Mouse (Mus musculus): Measurements from ENCODE around the gene Rbm39.
"Not testable (repeated sequence)": the region's sequence is repeated elsewhere in the genome, so short reads cannot be mapped to it uniquely, and the experiment has no call there.

Gene Rbm39

DNA sequence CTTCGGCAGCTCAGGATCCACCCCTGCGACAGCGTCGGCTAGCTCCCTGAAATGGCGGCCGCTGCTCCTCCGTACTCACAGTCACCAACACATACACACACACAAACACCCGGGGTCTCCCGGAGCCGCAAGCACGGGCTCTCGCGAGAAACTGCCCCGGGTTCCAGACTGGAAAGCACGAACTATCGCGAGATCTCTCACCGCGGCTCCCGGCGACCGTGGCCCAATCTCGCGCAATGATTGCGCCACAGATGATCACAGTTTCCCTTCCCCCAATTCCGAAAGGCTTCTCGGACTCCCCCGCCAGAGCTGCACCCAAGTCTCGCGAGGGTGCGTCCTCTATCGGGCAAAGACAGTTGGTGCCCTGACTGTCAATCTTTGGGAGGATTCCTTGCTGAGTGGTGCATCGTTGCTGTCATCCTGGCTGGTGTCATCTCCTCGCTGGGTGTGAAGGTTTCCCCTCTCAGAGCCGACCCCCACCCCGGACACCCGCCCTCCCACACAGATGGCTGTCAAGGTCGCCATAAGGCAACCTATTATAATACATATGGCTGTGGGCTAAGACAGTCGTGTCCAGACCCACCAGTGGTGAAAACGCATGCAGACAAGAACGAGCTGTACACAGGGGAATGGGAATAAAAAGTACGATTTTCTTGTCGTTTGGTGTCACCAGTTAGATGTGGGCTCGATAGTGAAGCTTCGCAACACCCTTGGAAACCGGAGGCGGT, at the start of gene Rbm39:
Gene Rbm39, minus strand, starts transcription at position 145 of the 728 bp plus-strand sequence.
- DNase-seq (ENCODE audit: low read depth, low spot score): peak; percentile 100

- peak; percentile 20 for DNase-seq (ENCODE audit: low read depth, low spot score)
These were observed 49.1 kb upstream of the Rbm39 start for GRCm38 (mm10) chr2:156229171-156229570.

DNA sequence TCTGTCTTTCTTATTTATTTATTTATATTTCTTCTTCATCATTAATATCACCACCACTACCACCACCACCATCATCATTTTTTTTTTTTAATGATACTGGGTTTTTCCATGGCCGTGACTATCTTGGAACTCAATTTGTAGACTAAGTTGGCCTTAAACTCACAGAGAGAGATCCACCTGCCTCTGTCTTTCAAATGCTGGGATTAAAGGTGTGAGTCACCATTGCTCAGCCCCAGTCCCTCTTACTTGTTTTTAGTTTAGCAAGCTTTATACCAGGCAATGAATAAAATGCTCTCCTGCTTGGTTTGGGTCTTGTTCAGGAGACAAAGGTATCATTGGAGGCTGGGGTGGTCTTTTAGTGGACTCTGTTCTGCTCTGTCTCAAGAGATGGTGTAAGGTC, 47.7 kb upstream of the Rbm39 start:
- DNase-seq (ENCODE audit: low read depth, low spot score): no peak

- DNase-seq (ENCODE audit: low read depth, low spot score): no peak
These were observed 44.0 kb upstream of the Rbm39 start for GRCm38 (mm10) chr2:156224043-156224442.

GRCm38 (mm10) chr2:156222100-156222499, 42.1 kb upstream of the Rbm39 start:
- peak; percentile 66 for DNase-seq (ENCODE audit: low read depth, low spot score)

DNA sequence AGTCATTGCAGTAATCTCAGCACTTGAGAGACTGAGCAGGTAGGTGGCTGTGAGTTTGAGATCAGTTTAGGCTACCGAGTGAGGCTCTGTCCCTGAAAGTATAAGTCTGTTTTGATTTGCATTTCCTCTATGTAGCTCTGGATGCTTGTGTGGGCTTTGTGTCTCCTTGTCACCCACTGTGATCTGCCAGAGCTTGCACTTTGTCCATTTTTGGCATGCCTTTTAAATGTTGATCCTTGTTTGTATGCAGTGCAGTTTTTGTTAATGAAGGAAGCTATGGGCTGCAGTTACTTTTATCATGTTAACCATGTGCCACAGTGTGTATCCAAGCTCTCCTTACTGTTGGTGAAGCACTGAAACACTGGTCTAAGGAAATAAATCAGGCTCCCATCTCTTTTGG, 37.7 kb upstream of the Rbm39 start:
- no peak for DNase-seq (ENCODE audit: low read depth, low spot score)

DNA sequence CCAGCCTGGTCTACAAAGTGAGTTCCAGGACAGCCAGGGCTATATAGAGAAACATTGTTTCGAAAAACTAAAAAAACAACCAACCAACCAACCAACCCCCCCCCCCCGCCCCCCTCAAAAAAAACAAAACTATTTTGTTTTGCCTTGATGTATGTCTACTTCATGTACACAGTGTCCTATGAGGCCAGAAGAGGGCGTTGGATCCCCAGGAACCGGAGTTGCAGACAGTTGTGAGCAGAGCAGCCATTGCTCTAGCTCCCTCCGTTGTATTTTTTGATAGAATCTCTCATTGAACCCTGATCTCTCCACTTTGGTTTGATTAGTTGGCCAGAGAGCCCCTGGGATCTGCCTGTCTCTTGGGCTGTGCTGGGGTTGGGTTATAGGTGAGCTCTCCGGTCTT, 23.9 kb upstream of the Rbm39 start:
- DNase-seq (ENCODE audit: low read depth, low spot score): peak; percentile 48

DNA sequence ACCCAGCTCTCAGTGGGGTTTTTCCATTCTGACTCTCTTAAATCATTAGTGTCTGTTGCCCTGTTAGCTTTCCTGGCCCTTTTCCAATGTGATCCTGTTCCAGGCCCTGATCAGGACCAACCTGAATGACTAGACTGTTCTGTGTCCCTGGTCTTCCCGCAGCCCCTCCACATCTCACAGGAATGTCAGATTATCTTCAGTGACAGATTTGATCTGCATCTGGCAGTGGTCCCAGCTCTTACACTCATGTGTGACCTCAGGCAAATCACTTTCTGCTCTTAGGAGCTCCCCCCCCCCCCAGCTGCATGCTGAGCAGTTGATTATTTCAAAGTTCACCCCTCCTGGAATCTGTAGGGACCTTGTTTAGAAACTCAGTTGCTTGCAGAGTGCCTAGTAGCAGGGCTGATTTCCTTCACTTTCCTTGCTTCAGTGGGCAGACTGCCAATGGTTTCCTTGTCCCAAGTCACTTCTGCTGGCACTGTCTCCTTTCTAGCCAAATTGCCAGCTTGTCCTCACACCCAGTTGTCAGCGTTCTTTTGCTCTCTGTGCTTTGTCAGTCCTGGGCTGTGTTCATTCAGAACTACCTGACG, 22.9 kb upstream of the Rbm39 start:
- DNase-seq (ENCODE audit: low read depth, low spot score): peak; percentile 93

DNA sequence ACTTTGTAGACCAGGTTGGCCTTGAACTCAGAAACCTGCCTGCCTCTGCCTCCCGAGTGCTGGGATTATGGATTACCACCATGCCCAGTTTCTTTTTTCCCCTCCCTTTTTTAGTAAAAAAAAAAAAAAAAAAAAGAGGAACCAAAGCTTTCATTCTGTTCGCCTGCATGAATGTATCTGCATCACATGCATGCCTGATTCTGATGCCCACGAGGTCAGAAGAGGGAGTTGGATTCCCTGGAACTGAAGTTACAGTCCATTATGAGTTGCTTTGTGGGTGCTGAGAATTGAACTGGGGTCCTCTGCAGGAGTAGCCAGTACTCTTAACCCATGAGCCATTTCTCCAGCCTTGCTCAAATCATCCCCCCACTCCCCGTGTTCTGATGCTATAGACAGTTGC, 21.4 kb upstream of the Rbm39 start:
- no peak for DNase-seq (ENCODE audit: low read depth, low spot score)

GRCm38 (mm10) chr2:156199944-156200343, 19.9 kb upstream of the Rbm39 start:
- DNase-seq (ENCODE audit: low read depth, low spot score): peak; percentile 48

- DNase-seq (ENCODE audit: low read depth, low spot score): no peak
These were observed 17.3 kb upstream of the Rbm39 start for GRCm38 (mm10) chr2:156197129-156197911.

DNA sequence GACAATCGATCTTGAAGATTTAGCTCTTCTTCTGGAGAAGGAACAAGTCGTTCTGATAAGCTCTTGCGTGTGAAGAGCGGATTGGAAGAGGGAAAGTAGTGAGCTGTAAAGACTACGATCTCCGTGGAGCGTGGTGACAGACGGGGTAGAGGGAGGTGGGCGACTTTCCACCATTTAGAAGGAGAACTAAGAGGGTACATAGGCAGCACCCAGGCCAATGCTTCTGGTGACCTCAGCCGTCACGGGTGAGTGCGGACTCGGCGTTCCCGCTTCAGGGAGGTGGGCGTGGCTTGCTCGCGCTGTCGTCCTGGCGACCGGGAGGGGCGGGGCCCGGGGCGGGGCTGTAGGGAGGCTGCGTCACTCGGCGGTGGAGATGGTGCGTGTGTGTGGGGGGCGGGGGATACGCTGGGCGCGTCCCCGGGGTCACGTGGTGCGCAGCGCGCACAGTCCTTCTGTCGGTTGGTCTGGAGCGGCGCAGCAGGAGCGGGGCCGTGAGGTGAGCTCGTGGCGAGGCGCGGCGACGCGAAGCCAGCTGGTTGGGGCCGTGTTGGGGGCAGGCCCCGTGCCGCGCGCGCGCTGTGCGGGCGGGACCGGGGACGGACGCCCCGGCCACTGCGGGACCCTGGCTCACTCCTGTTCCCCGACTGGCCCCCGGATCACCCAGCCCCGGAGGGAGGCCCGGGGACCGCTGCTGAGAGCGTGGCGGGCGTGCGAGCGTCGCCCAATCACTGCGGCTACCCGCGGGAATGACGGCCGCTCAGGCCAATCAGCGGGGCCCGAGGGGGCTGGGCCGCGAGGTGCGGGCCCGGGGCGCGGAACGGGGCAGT, 16.5 kb upstream of the Rbm39 start, which contains the start of gene Phf20:
Gene Phf20, plus strand, starts transcription at position 165 of the 827 bp plus-strand sequence.
- DNase-seq (ENCODE audit: low read depth, low spot score): peak; percentile 98

- DNase-seq (ENCODE audit: low read depth, low spot score): no peak
These were observed 14.5 kb upstream of the Rbm39 start for GRCm38 (mm10) chr2:156194571-156194970.

DNA sequence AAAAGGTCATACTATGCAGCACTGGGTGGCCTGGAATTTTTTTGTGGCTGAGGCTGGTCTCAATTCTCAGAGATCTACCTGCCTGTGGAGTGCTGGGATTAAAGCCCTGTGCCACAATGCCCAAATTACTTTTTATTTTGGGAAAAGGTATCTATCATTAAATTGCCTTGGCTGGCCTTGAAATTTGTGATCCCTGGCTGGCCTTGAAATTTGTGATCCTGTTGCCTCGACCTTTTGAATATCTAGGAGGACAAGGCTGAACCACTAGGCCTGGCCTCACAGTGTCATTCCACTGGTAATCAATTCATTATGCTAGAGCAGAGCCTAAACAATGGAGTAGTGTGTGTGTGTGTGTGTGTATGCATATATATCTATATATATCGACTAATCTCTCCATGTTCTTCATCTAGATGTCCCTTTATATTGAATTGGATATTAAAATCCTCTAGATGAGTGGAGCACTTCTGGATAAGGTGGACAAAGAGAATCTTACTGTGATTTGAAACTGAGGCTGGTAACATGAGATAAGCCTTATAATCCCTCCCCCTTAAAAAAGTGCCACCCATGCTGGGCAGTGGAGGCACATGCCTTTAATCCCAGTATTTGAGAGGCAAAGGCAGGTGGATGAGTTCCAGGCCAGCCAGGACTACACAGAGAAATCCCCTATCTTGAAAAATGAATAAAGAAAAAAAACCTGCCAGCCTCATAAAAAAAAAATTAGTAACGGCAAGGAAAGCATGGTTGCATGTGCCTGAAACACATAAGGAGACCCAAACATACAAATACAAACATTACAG, 13.2 kb upstream of the Rbm39 start:
- DNase-seq (ENCODE audit: low read depth, low spot score): no peak

DNA sequence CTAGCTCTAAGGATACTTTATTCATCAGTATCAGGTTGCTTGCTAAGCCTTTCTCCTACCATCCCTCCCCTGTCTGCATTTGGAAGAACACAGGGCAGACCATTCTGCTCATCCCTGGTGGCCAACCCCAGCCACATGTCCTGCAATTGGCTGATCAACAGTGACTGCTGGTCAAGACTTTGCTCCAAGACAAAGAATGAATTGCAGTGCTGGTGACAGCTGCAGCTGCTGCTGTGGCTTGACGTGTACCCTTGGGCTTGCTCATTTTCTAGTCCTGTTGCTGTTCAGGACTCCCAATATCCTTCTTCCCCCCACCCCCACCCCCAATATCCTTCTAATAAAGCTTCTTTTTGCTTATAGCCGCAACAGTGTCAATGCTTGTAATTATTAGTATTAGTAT, 12.0 kb upstream of the Rbm39 start:
- no peak for DNase-seq (ENCODE audit: low read depth, low spot score)

- no peak for DNase-seq (ENCODE audit: low read depth, low spot score)
These were observed 11.5 kb upstream of the Rbm39 start for GRCm38 (mm10) chr2:156191540-156191939.

DNA sequence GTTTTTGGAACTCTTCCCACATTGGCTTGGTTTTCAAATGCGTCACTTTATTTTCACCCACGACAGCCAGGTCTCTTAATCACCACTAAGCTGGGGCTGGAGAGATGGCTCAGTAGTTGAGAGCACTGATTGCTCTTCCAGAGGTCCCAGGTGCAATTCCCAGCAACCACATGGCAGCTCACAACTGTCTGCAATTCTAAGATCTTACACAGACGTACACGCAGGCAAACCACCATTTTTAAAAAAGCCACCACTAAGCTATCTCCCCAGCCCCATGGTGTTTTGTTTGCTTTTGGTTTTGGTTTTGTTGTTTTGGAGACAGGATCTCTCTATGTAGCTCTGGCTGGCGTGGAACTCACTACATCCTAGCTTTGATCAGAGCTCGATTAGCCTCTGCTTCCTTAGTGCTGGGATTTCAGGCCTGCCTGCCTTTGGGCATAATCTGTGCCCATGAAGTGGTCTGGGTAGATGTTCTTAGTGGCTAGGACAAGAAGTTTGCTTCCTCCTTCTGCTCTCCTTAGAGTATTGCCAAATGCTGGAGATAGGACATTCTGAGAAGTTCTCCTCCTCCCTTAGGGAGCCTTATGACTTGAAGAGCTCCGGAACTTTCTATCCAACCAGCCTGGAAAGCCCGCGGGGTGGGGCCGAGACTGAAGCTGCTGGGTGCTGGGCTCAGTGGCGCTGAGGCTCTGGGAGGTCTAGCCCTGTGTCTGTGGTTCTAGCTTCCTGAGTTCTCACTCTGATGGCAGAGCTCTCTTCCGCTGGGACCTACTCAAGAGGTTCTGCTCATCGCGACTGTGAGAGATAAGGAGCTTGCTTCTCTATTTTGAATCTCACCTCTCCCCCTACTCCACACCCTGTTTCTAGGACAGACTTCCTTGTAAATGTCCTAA, 10.2 kb upstream of the Rbm39 start:
- DNase-seq (ENCODE audit: low read depth, low spot score): peak; percentile 22

DNA sequence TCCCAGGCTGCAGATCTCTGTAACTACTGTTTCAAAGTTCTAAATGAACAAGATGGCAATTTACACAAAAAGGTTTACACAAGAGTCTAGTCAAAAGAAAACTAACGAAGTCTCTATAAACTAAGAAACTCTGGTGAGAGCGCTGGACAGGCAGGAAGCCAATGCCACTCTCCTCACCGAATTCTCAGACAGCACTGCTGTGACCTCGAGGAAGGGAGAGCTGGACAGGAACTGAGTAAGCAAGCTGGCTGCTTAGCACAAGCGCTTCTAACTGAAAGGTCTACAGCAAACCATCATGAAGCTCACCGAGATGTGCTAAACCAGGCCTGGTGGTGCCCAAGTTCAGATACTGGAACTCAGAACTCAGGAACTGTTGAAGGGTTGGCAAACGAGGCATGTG, 9.2 kb upstream of the Rbm39 start:
- not testable (repeated sequence) for DNase-seq (ENCODE audit: low read depth, low spot score)

DNA sequence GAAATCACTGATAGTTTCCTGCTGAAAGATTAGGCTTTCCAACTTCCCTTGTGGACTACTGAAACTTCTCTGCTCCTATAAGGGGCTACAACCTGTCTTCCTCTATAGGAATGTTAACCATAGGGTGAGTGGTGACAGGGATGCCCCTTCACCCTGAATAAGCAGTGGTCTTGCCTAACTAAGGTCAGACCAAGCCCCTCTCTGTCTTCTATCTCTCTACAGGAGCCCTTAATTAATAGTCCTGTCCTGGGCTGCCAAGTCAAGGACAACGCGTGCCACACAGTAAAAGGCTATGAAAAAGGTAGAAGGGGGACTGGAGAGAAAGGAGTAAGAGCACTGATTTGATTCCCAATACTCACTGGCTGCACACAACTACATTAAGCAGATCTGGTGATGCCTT, 1.6 kb upstream of the Rbm39 start:
- DNase-seq (ENCODE audit: low read depth, low spot score): no peak

All from brain, adult 2 months (tissue).